Mouse (Mus musculus) erythroblast, embryonic 14.5 days (primary cell): ENCODE results near the gene Sash3.

Experiments
- GATA1 ChIP-seq: IDR thresholded peaks from 2 replicates; pipeline ENCODE4 v1.6.1; 2012; ENCODE audit warnings: low read length, inconsistent platforms, mixed read lengths
- TAL1 ChIP-seq: IDR thresholded peaks from 3 replicates; pipeline ENCODE4 v1.6.1; 2012; ENCODE audit warnings: low read length, inconsistent platforms, mixed read lengths

- TF ChIP-seq TAL1 (no peak), GATA1 (no peak)
Measured at GRCm38 (mm10) chrX:48193235-48194152, 47.3 kb downstream of the Sash3 start.
